Mouse (Mus musculus) stomach, embryonic 15.5 days (tissue): Measurements from ENCODE around the gene Ip6k1. TPM values are rescaled to one million over a fixed set of nuclear protein-coding genes. Genes with fewer than 3 reads are reported as not detected.

Experiments used
- ATAC-seq: fragments of 200-750 bp; cut with Nextera tagmentation; 2 replicates; pipeline ENCODE4 v1.8.0; 2017; ENCODE audit warnings: low read depth, moderate number of reproducible peaks, moderate TSS enrichment; ENCODE audit not compliant: insufficient read depth, low FRiP score
- H3K27ac ChIP-seq: fragments of 300-500 bp; sonication (generic); 2 replicates; pipeline ENCODE4 v1.5.1; 2015; ENCODE audit warnings: mild to moderate bottlenecking, inconsistent platforms
- H3K27me3 ChIP-seq: fragments of 300-500 bp; sonication (generic); replicated peaks from 2 replicates; pipeline ENCODE4 v1.6.1; 2015; ENCODE audit warnings: inconsistent platforms
- H3K36me3 ChIP-seq: fragments of 300-500 bp; sonication (generic); 2 replicates; pipeline ENCODE4 v1.6.1; 2015; ENCODE audit warnings: inconsistent platforms
- H3K4me1 ChIP-seq: fragments of 300-500 bp; sonication (generic); 2 replicates; pipeline ENCODE4 v1.6.1; 2015; ENCODE audit warnings: inconsistent platforms
- H3K4me2 ChIP-seq: fragments of 300-500 bp; sonication (generic); 2 replicates; pipeline ENCODE4 v1.6.1; 2015; ENCODE audit warnings: mild to moderate bottlenecking, inconsistent platforms
- H3K4me3 ChIP-seq: fragments of 300-500 bp; sonication (generic); replicated peaks from 2 replicates; pipeline ENCODE4 v1.5.1; 2015; ENCODE audit warnings: inconsistent platforms
- H3K9ac ChIP-seq: fragments of 300-500 bp; sonication (generic); 2 replicates; pipeline ENCODE4 v1.6.1; 2015; ENCODE audit warnings: inconsistent platforms
- H3K9me3 ChIP-seq: fragments of 300-500 bp; sonication (generic); 2 replicates; pipeline ENCODE4 v1.6.1; 2016; ENCODE audit warnings: inconsistent platforms
- WGBS: fragments of 180-500 bp; shearing (Covaris S2); methylation state at CpG from one replicate; pipeline ENCODE4 v1.1.7; 2015; 5-methylcytosine and 5-hydroxymethylcytosine counted together
- polyA plus RNA-seq: library from polyadenylated mRNA; unstranded; fragments of >200 nt; fragmentation: Nextera tagmentation; extraction: Ambion mirVana; gene quantifications from 2 replicates; pipeline ENCODE4 v1.2.1, GENCODE M21; 2015

Gene Ip6k1
- polyA plus RNA-seq, 1 experiment from 2014 or later = 46.7 TPM

- Histone ChIP-seq H3K9ac (peak overlapping the region; percentile 65; the same call in 1 of the 2 replicates), H3K4me3 (peak overlapping the region; percentile 77), H3K27ac (peak overlapping the region; percentile 100), H3K36me3 (no peaks in the 10 kb centered on the region), H3K9me3 (no peaks in the 10 kb centered on the region), H3K4me1 (peaks cover 41% of the 10 kb centered on the region), H3K27me3 (no peaks in the 10 kb centered on the region), H3K4me2 (peak overlapping the region; percentile 81)
- no peak for ATAC-seq
- WGBS = 40% methylated on average over 19 of the region's 19 CpGs
Measured at GRCm38 (mm10) chr9:107984052-107984753, 18.1 kb upstream of the Ip6k1 start.

- Histone ChIP-seq H3K27me3 (no peaks in the 10 kb centered on the region), H3K4me1 (peaks cover 41% of the 10 kb centered on the region), H3K4me2 (peak overlapping the region; percentile 81), H3K9me3 (no peaks in the 10 kb centered on the region), H3K4me3 (peak overlapping the region; percentile 77), H3K9ac (peak overlapping the region; percentile 65; the same call in 1 of the 2 replicates), H3K27ac (peak overlapping the region; percentile 100), H3K36me3 (no peaks in the 10 kb centered on the region)
- ATAC-seq = no peak
- 39% methylated on average over 9 of the region's 9 CpGs for WGBS
Measured at GRCm38 (mm10) chr9:107984754-107985055, 17.6 kb upstream of the Ip6k1 start.

- peaks cover 40% of the 10 kb centered on the region for H3K4me1 ChIP-seq
- ATAC-seq = peak; percentile 69
- peak within 1 kb of the TSS; percentile 65 for H3K9ac ChIP-seq
- no peaks in the 10 kb centered on the region for H3K27me3 ChIP-seq
- peak within 1 kb of the TSS; percentile 77 for H3K4me3 ChIP-seq
- H3K4me2 ChIP-seq = peak within 1 kb of the TSS; percentile 81
- peak within 1 kb of the TSS; percentile 100 for H3K27ac ChIP-seq
- no peaks in the 10 kb centered on the region for H3K36me3 ChIP-seq
- under 1% methylated on average over 58 of the region's 58 CpGs for WGBS
- no peaks in the 10 kb centered on the region for H3K9me3 ChIP-seq
Measured at GRCm38 (mm10) chr9:107985131-107986119, 16.9 kb upstream of the Ip6k1 start, which contains the start of gene Inka1. Inka1 (minus strand) TSS chr9:107985879.

- peak overlapping the region; percentile 77 for H3K4me3 ChIP-seq
- peak overlapping the region; percentile 81 for H3K4me2 ChIP-seq
- H3K27ac ChIP-seq = peak overlapping the region; percentile 100
- H3K4me1 ChIP-seq = peaks cover 31% of the 10 kb centered on the region
- H3K9me3 ChIP-seq = no peaks in the 10 kb centered on the region
- peak; percentile 20; the same call in 1 of the 2 replicates for ATAC-seq
- WGBS = 3% methylated on average over 18 of the region's 18 CpGs
- no peak overlapping the region for H3K9ac ChIP-seq
- H3K36me3 ChIP-seq = no peaks in the 10 kb centered on the region
- no peaks in the 10 kb centered on the region for H3K27me3 ChIP-seq
Measured at GRCm38 (mm10) chr9:107986376-107986775, 15.9 kb upstream of the Ip6k1 start.

- Histone ChIP-seq H3K4me2 (no peak overlapping the region), H3K9ac (no peak overlapping the region), H3K27ac (no peak overlapping the region), H3K4me3 (no peak overlapping the region), H3K4me1 (peaks cover 21% of the 10 kb centered on the region), H3K36me3 (no peaks in the 10 kb centered on the region), H3K27me3 (no peaks in the 10 kb centered on the region), H3K9me3 (no peaks in the 10 kb centered on the region)
- 72% methylated on average over 3 of the region's 3 CpGs for WGBS
- ATAC-seq = no peak
Measured at GRCm38 (mm10) chr9:107987950-107988349, 14.4 kb upstream of the Ip6k1 start.

- Histone ChIP-seq H3K9ac (no peak within 1 kb of the TSS), H3K27ac (no peak within 1 kb of the TSS), H3K4me2 (no peak within 1 kb of the TSS), H3K9me3 (no peaks in the 10 kb centered on the region), H3K4me1 (0 out of 2 replicates have a peak, but pooled peaks cover 2% of the 10 kb centered on the region), H3K4me3 (no peak within 1 kb of the TSS), H3K27me3 (no peaks in the 10 kb centered on the region), H3K36me3 (no peaks in the 10 kb centered on the region)
- 66% methylated on average over 2 of the region's 2 CpGs for WGBS
- no peak for ATAC-seq
Measured at GRCm38 (mm10) chr9:107992197-107992596, 10.1 kb upstream of the Ip6k1 start, which contains the start of gene Cdhr4. Cdhr4 (plus strand) TSS chr9:107992497.

- H3K4me1 ChIP-seq = no peaks in the 10 kb centered on the region
- H3K4me2 ChIP-seq = no peak overlapping the region
- H3K36me3 ChIP-seq = no peaks in the 10 kb centered on the region
- 88% methylated on average over 11 of the region's 11 CpGs for WGBS
- no peak overlapping the region for H3K4me3 ChIP-seq
- H3K27ac ChIP-seq = no peak overlapping the region
- H3K9me3 ChIP-seq = no peaks in the 10 kb centered on the region
- no peaks in the 10 kb centered on the region for H3K27me3 ChIP-seq
- no peak overlapping the region for H3K9ac ChIP-seq
- no peak for ATAC-seq
Measured at GRCm38 (mm10) chr9:107993013-107993412, 9.3 kb upstream of the Ip6k1 start.

GRCm38 (mm10) chr9:107994464-107994863, 7.8 kb upstream of the Ip6k1 start:
- no peak for ATAC-seq
- 40% methylated on average over 2 of the region's 2 CpGs for WGBS
- H3K27me3 ChIP-seq = no peaks in the 10 kb centered on the region
- H3K4me3 ChIP-seq = no peak overlapping the region
- no peaks in the 10 kb centered on the region for H3K36me3 ChIP-seq
- H3K27ac ChIP-seq = no peak overlapping the region
- no peak overlapping the region for H3K9ac ChIP-seq
- H3K9me3 ChIP-seq = no peaks in the 10 kb centered on the region
- H3K4me2 ChIP-seq = no peak overlapping the region
- no peaks in the 10 kb centered on the region for H3K4me1 ChIP-seq

GRCm38 (mm10) chr9:107995513-107995912, 6.8 kb upstream of the Ip6k1 start:
- no peak overlapping the region for H3K4me2 ChIP-seq
- H3K4me1 ChIP-seq = no peaks in the 10 kb centered on the region
- 90% methylated on average over 21 of the region's 21 CpGs for WGBS
- no peak overlapping the region for H3K9ac ChIP-seq
- ATAC-seq = no peak
- no peaks in the 10 kb centered on the region for H3K9me3 ChIP-seq
- no peak overlapping the region for H3K4me3 ChIP-seq
- no peaks in the 10 kb centered on the region for H3K27me3 ChIP-seq
- no peak overlapping the region for H3K27ac ChIP-seq
- no peaks in the 10 kb centered on the region for H3K36me3 ChIP-seq

GRCm38 (mm10) chr9:107996049-107996448, 6.3 kb upstream of the Ip6k1 start, which contains the start of gene Gm20662:
Gm20662 (plus strand) TSS chr9:107996349.
- no peaks in the 10 kb centered on the region for H3K9me3 ChIP-seq
- no peak within 1 kb of the TSS for H3K9ac ChIP-seq
- H3K4me2 ChIP-seq = no peak within 1 kb of the TSS
- no peaks in the 10 kb centered on the region for H3K27me3 ChIP-seq
- H3K4me3 ChIP-seq = no peak within 1 kb of the TSS
- no peaks in the 10 kb centered on the region for H3K4me1 ChIP-seq
- 90% methylated on average over 5 of the region's 5 CpGs for WGBS
- no peaks in the 10 kb centered on the region for H3K36me3 ChIP-seq
- ATAC-seq = no peak
- H3K27ac ChIP-seq = no peak within 1 kb of the TSS

- WGBS = under 1% methylated on average over 50 of the region's 50 CpGs
- Histone ChIP-seq H3K9me3 (no peaks in the 10 kb centered on the region), H3K9ac (peak overlapping the region; percentile 96), H3K4me1 (0 out of 2 replicates have a peak, but pooled peaks cover 7% of the 10 kb centered on the region), H3K4me2 (peak overlapping the region; percentile 61), H3K27ac (peak overlapping the region; percentile 94), H3K27me3 (no peaks in the 10 kb centered on the region), H3K4me3 (peak overlapping the region; percentile 100), H3K36me3 (no peaks in the 10 kb centered on the region)
- peak; percentile 48 for ATAC-seq
Measured at GRCm38 (mm10) chr9:108002778-108003530, 653 bp downstream of the Ip6k1 start.
